Mouse (Mus musculus): ENCODE results near the gene Sult5a1.

DNA sequence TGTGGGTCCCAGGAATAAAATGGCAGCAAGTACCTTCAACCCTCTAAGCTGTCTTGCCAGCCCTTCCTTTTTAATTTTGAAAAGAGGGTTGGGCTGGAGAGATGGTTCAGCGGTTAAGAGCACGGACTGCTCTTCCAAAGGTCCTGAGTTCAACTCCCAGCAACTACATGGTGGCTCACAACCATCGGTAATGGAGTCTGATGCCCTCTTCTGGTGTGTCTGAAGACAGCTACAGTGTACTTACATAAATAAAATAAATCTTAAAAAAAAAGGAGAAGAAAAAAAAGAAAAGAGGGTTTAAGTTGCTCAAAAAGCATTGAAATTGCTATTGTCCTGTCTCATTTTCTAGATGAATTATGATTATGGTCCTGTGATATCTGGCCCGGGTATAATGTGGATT is 56.9 kb downstream of the Sult5a1 start:
- TF ChIP-seq CTCF (IDR thresholded peaks at IDR 0.05; ENCODE audit: borderline replicate concordance, insufficient read depth, low read depth, low read length) (no peak), POLR2A (IDR thresholded peaks at IDR 0.05; ENCODE audit: borderline replicate concordance, insufficient read depth, low read length) (no peak)

All from cerebellum, adult 2 months (tissue).